Mouse (Mus musculus): ENCODE results near the gene Supt3.

Supt3 gene

DNA sequence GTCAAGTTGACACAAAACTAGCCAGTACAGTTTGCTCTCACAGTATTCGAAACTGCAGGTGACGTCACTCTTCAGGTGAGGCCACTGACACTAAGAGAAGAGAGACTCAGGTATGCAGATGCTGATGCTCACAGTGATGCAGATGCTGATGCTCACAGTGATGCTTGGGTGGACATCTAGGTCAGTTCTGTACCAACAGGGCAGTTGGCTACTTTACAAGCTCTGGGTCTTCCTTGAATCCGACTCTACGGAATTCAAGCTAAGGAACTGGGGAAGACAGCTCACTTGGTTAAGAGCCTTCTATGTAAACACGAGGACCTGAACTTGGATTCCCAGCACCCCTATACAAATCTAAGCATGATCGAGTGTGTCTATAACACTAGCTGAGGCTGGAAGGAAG lies 359.5 kb downstream of the Supt3 start:
- no peak for DNase-seq

DNA sequence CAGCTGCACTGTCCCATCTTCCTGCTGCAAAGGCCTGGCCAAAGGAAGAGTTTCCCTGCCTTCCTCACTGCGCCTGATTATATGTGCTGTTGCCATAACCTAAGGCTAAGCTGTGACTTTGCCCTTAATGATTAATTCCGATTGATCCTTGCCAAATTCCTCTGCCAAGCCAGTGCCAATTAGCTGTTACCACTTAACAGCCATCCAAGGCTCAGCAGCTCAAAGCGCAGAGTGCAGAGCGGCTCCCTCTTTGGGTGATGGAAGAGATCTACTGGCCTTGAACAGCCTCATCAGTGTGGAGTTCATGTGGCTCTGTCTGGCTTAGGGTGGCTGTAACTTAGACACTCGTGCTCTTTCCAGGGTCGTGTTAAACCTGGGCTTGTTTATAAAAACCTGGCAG lies 366.1 kb downstream of the Supt3 start:
- no peak for DNase-seq

DNA sequence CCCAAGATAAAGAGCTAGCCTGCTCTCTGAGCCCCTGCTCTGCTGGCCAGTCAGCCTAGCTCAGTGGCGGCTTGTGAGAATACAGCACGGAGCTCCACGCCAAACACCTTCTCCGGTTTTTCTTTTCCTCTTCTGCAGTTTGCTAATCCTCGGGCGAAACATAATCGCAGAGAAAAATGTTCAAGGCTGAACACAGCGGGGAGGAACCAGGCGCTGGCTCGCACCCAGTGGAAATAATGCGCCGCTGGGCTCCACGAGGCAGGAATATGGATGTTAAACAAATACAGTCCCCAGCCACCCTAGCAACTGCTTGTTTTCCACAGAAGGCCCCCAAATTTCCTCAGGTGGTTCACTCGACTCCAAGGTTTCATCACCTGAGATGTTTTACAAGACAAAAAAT lies 367.7 kb downstream of the Supt3 start:
- no peak for DNase-seq

DNA sequence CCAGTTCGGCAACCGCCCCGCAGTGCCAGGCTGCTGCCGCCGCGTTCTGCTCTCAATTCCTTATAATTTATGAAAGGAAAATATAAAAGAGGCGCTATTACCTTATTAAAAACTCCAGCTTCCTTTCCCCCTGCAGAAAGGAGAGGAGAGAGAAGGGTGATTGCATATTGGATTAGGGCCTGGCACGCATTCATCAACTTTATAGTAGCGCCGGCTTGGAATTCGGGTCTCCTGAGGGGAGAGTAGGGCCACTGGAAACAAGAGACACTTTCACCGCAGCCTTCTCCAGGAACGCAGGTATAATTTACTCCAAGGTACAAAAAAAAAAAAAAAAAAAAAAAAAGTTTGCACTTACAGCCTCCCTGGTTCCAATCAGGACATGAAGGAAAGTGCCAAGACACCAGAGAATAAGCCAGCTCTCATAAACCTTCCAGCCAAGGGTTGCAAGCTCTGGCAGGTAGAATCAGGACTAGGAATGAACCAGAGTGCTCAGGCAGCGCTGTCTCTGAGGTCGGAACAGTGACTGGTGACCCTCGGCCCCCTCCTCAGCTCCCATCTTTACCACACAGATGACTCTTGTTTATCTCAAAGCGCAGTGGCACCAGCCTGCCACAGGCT lies 374.5 kb downstream of the Supt3 start:
- no peak for DNase-seq

DNA sequence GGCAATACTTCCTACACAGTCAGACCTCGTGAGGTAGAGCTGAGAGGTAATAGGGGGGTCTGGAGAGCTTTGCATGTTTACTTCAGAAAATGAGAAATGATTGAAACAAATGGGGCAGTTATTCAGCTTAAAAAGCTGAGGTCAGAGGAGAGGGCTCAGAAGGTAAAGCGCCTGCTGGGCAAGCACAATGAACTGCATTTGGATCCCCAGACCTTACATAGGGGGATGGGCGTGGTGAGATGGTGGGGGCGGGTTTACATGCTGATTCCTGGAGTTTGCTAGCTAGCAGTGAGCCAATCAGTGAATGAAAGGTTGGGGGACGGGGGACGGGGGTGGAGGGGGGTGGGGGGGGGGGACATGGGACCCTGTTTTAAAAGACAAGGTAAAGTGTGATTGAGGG lies 376.8 kb downstream of the Supt3 start:
- DNase-seq = no peak

DNA sequence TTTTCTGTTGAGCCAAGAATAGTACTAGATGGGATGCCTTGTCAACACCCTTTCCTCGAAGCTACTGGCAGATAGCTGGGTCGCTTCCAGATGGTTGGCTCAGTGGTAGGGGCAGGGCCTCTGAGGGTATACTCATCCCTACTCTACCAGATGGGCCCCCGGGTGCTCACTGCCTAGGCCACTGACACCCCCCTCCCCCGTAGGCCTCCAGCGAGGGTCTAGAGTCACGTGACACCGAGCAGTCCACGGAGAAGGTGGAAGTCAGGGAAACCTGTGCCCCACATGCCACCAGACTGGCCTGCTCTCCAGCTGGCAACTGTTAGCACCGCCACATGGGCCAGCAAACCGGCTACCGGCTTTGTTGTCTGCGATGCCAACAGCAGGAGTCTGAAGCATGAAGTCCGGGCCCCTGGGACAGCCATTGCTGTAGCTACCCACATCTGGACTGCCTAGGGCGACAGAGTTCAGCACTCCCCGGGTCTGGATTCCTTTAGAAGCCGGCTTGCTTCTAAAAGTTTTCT lies 381.3 kb downstream of the Supt3 start:
- no peak for DNase-seq

DNA sequence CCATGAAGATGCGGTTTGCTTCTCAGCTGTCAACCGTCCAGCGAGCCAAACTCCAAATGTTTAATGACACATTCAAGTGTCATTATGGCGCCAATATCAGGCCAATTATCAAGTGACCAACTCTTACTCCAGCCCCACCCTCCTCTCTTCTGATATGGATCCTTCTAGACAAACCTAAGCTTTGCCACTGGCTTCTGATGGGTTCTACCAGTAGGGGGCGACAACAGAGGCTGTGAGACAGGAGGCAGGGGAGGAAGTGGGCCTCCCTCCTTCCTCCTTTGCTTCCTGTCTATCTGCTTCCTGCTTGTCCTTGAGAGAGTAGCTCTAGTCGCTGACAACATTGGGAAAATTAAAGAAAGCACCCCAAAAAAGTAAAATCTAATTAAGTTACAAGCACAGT lies 383.7 kb downstream of the Supt3 start:
- no peak for DNase-seq

DNA sequence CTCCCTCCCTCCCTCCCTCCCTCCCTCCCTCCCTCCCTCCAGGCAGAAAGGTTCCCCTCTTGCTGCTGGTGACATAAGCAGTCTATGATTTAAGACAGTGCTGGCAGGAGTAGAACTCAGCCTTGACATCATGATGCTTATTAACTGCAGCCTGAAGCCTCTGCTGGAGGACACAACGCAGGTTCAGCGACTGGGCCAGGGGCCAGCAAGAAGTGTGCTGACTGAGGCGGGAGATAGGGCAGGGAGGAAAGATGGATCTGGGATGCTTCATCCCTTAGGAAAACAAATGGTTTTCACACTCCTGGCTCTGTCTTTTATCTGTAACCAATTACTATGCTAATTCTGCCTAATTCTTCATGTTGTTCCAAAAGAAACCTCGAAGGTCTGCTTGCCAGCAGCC lies 388.8 kb downstream of the Supt3 start:
- DNase-seq = no peak
